Mouse (Mus musculus): Measurements from ENCODE around the gene Auts2. TPM values are rescaled to one million over a fixed set of nuclear protein-coding genes. Genes with fewer than 3 reads are reported as not detected.
A peak's percentile ranks its signal among the peaks of the same experiment; 100 is the strongest.

Auts2 gene
- polyA plus RNA-seq, 1 experiment from 2014 or later: 7.5 TPM

DNA sequence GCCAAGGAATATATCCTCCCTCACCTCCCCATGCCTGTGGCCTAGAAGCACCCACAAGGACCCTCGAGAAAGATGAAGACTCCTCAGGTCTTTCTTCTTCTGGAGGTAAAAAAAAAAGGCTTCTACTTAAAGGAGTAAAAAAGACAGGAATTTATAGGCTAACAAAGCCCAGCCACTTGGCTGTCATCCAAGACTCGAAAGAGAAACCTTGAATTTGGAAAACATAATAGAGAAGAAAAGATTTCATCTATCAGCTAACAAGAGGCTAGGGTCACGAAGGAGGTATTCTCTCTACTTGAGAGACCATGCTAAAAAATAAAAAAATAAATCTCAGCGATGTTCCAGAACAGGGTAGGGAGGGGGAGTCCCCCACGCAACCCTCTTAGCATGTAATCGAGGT is 793.9 kb downstream of the Auts2 start:
- no peak for TF ChIP-seq CTCF (IDR thresholded peaks at IDR 0.05; ENCODE audit: low read depth)
- Histone ChIP-seq H3K27ac (no peak overlapping the region), H3K4me1 (replicated peaks; ENCODE audit: insufficient read depth, low read length) (no peaks in the 10 kb centered on the region), H3K9ac (ENCODE audit: low read depth, low read length) (no peak overlapping the region), H3K4me2 (ENCODE audit: low read length) (no peak overlapping the region), H3K27me3 (ENCODE audit: insufficient read depth, low read length) (no peaks in the 10 kb centered on the region), H3K4me3 (replicated peaks; ENCODE audit: low read depth, low read length) (no peak overlapping the region), H3K9me3 (replicated peaks; ENCODE audit: low read length) (no peaks in the 10 kb centered on the region), H3K36me3 (ENCODE audit: insufficient read depth, low read length) (no peaks in the 10 kb centered on the region)
- no peak for ATAC-seq (replicated peaks; ENCODE audit: low FRiP score, low read depth)
- 30% methylated on average over 6 of the region's 6 CpGs for WGBS
- DNase-seq (ENCODE audit: low spot score): peak; percentile 40

DNA sequence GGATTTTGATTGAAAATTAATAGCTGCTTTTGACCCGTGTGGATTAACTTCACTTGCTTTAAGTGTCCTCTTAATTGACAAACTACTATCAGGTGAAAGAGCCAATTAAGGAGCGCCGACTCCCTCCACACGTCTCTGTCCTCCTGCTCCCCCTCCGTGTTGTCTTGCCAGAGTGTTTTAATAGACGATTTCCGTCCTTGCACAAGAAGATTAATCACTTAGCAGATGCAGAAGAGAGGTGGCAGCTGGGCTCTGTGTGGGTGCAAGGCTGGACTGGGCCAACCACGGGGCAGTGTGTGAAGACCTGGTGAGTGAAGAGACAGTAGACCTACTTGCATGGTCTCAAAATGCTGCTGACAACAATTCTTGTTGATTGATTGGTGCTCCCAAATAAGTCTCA is 800.1 kb downstream of the Auts2 start:
- no peaks in the 10 kb centered on the region for H3K27me3 ChIP-seq (ENCODE audit: insufficient read depth, low read length)
- ATAC-seq (replicated peaks; ENCODE audit: low FRiP score, low read depth): no peak
- no peak overlapping the region for H3K4me2 ChIP-seq (ENCODE audit: low read length)
- H3K9ac ChIP-seq (ENCODE audit: low read depth, low read length): no peak overlapping the region
- no peaks in the 10 kb centered on the region for H3K36me3 ChIP-seq (ENCODE audit: insufficient read depth, low read length)
- DNase-seq (ENCODE audit: low spot score): peak; percentile 40
- 30% methylated on average over 8 of the region's 8 CpGs for WGBS
- TF ChIP-seq CTCF (IDR thresholded peaks at IDR 0.05; ENCODE audit: low read depth): no peak
- no peaks in the 10 kb centered on the region for H3K9me3 ChIP-seq (replicated peaks; ENCODE audit: low read length)
- H3K27ac ChIP-seq: no peak overlapping the region
- H3K4me3 ChIP-seq (replicated peaks; ENCODE audit: low read depth, low read length): no peak overlapping the region
- no peaks in the 10 kb centered on the region for H3K4me1 ChIP-seq (replicated peaks; ENCODE audit: insufficient read depth, low read length)

DNA sequence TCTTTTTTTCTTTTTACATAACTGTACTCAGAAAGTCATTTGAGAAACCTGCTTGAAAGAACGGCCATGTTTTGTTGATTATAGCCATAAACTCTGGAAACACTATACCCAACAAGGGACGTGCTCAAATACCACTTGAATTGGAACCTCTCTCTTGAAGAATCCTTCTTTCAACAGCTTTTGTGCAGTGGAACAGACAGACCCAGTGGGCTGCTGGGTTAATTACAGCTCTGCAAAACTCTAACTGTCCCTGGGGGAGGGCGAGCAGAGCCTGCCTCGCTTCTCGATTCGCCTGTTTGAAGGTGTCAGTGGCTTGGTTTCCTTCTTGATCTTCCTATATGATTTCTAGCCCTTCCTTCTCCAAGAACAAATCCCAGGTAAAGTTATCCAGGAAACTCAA is 805.7 kb downstream of the Auts2 start:
- no peak overlapping the region for H3K4me3 ChIP-seq (replicated peaks; ENCODE audit: low read depth, low read length)
- H3K4me1 ChIP-seq (replicated peaks; ENCODE audit: insufficient read depth, low read length): 0 out of 2 replicates have a peak, but pooled peaks cover 3% of the 10 kb centered on the region
- peak; percentile 39 for DNase-seq (ENCODE audit: low spot score)
- no peak for TF ChIP-seq CTCF (IDR thresholded peaks at IDR 0.05; ENCODE audit: low read depth)
- WGBS: 47% methylated on average over 6 of the region's 6 CpGs
- no peak overlapping the region for H3K4me2 ChIP-seq (ENCODE audit: low read length)
- no peak overlapping the region for H3K27ac ChIP-seq
- no peaks in the 10 kb centered on the region for H3K36me3 ChIP-seq (ENCODE audit: insufficient read depth, low read length)
- no peak overlapping the region for H3K9ac ChIP-seq (ENCODE audit: low read depth, low read length)
- no peak for ATAC-seq (replicated peaks; ENCODE audit: low FRiP score, low read depth)
- no peaks in the 10 kb centered on the region for H3K27me3 ChIP-seq (ENCODE audit: insufficient read depth, low read length)
- no peaks in the 10 kb centered on the region for H3K9me3 ChIP-seq (replicated peaks; ENCODE audit: low read length)

DNA sequence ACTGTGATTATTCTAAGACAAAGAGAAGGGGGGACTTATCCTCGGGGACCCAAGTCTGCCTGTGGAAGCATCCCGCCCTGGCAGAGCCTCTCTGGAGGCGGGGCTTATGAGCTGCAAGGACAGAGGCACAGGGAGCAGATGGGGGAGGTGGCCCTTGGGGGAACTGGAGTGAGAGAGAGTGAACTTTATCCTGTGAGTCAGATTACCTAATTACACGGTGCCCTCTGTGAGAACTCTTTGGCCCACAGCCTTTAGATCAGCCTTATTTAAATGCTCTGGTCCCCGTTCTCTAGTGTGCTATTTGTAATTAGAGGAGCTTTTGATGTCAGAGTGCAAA is 809.9 kb downstream of the Auts2 start:
- H3K27ac ChIP-seq: no peak overlapping the region
- no peaks in the 10 kb centered on the region for H3K27me3 ChIP-seq (ENCODE audit: insufficient read depth, low read length)
- ATAC-seq (replicated peaks; ENCODE audit: low FRiP score, low read depth) (peak; percentile 92), DNase-seq (ENCODE audit: low spot score) (peak; percentile 89)
- H3K9ac ChIP-seq (ENCODE audit: low read depth, low read length): no peak overlapping the region
- no peaks in the 10 kb centered on the region for H3K9me3 ChIP-seq (replicated peaks; ENCODE audit: low read length)
- 0 out of 2 replicates have a peak, but pooled peaks cover 3% of the 10 kb centered on the region for H3K4me1 ChIP-seq (replicated peaks; ENCODE audit: insufficient read depth, low read length)
- no peak overlapping the region for H3K4me2 ChIP-seq (ENCODE audit: low read length)
- no peak overlapping the region for H3K4me3 ChIP-seq (replicated peaks; ENCODE audit: low read depth, low read length)
- H3K36me3 ChIP-seq (ENCODE audit: insufficient read depth, low read length): no peaks in the 10 kb centered on the region
- WGBS: 9% methylated on average over 5 of the region's 5 CpGs
- no peak for TF ChIP-seq CTCF (IDR thresholded peaks at IDR 0.05; ENCODE audit: low read depth)

DNA sequence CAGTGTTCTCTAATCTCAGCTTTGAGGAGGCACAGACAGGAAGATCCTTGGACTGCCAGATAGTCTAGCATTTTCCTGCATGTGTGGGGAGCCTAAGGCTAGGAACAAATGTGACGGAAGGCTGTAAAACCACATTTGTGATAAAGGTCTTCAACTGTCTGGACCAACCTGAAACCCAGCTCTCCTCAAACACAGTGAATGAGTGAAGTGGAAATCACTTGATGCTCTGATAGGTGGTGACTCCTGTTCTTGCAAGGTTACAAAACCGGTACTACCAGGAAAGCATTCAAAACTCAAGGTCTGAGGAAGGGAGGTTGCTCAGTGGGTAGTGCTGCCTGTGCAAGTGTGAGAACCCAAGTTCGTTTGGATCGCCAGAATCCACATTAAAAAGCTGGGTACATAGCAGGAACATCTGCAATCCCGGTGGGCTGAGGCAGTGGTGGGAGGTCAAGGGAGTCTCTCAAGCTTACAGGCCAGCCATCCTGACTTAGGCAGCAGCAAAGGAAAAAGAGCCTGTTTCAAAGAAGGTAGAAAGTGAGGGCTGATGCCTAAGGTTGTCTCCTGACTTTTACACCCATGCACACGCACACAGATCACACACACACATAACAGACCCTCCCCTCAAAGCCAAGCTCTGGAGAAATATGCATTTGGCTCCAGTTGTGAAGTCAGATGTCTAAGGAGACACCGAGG is 810.4 kb downstream of the Auts2 start:
- Histone ChIP-seq H3K27me3 (ENCODE audit: insufficient read depth, low read length) (no peaks in the 10 kb centered on the region), H3K36me3 (ENCODE audit: insufficient read depth, low read length) (no peaks in the 10 kb centered on the region), H3K4me1 (replicated peaks; ENCODE audit: insufficient read depth, low read length) (0 out of 2 replicates have a peak, but pooled peaks cover 2% of the 10 kb centered on the region), H3K9me3 (replicated peaks; ENCODE audit: low read length) (no peaks in the 10 kb centered on the region), H3K4me3 (replicated peaks; ENCODE audit: low read depth, low read length) (no peak overlapping the region), H3K9ac (ENCODE audit: low read depth, low read length) (no peak overlapping the region), H3K4me2 (ENCODE audit: low read length) (no peak overlapping the region), H3K27ac (no peak overlapping the region)
- TF ChIP-seq CTCF (IDR thresholded peaks at IDR 0.05; ENCODE audit: low read depth): no peak
- ATAC-seq (replicated peaks; ENCODE audit: low FRiP score, low read depth): no peak
- 42% methylated on average over 7 of the region's 7 CpGs for WGBS
- no peak for DNase-seq (ENCODE audit: low spot score)

DNA sequence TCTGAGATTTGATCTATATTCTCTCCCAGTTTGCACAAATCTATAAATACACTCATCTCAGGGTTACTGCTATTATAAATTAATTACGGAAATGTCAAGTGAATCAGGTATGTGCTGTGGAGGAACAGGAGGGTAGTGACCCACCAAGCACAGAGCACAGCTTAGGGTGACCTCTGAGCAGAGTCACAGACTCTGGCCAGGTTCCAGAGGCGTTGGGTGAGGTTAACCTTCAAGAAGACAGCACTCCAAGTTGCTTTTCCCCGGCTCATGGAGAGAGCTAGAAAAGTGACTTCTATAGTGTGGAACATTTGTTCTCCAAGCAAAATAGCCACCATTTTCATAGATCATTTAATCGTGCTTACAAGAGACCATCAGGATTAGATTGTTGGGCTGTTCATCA is 813.7 kb downstream of the Auts2 start:
- H3K4me2 ChIP-seq (ENCODE audit: low read length): no peak overlapping the region
- no peak for TF ChIP-seq CTCF (IDR thresholded peaks at IDR 0.05; ENCODE audit: low read depth)
- DNase-seq (ENCODE audit: low spot score) (no peak), ATAC-seq (replicated peaks; ENCODE audit: low FRiP score, low read depth) (no peak)
- H3K27me3 ChIP-seq (ENCODE audit: insufficient read depth, low read length): no peaks in the 10 kb centered on the region
- H3K4me3 ChIP-seq (replicated peaks; ENCODE audit: low read depth, low read length): no peak overlapping the region
- H3K4me1 ChIP-seq (replicated peaks; ENCODE audit: insufficient read depth, low read length): no peaks in the 10 kb centered on the region
- H3K27ac ChIP-seq: no peak overlapping the region
- H3K9ac ChIP-seq (ENCODE audit: low read depth, low read length): no peak overlapping the region
- no peaks in the 10 kb centered on the region for H3K36me3 ChIP-seq (ENCODE audit: insufficient read depth, low read length)
- no peaks in the 10 kb centered on the region for H3K9me3 ChIP-seq (replicated peaks; ENCODE audit: low read length)
- 54% methylated on average over 4 of the region's 4 CpGs for WGBS

DNA sequence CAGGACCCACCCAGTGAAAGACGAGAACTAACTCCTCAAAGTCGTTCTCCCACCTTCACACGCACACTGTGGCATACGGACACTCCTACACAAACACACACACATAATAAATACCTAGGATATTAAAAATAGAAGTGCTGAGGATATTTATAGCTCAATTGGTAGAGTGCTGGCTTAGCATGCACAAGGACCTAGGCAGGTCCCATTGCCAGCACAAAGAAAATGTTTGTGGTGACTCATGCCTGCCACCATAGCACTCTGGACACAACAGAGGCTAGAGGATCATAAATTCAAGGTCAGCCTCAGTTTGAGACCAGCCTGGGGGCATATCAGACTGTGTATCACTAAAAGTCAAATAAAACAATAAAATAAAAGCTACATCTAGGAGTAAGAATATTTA is 815.2 kb downstream of the Auts2 start:
- no peaks in the 10 kb centered on the region for H3K9me3 ChIP-seq (replicated peaks; ENCODE audit: low read length)
- DNase-seq (ENCODE audit: low spot score): no peak
- no peak for TF ChIP-seq CTCF (IDR thresholded peaks at IDR 0.05; ENCODE audit: low read depth)
- WGBS: 67% methylated on average over 4 of the region's 4 CpGs
- ATAC-seq (replicated peaks; ENCODE audit: low FRiP score, low read depth): no peak
- H3K4me2 ChIP-seq (ENCODE audit: low read length): no peak overlapping the region
- H3K27ac ChIP-seq: no peak overlapping the region
- H3K36me3 ChIP-seq (ENCODE audit: insufficient read depth, low read length): no peaks in the 10 kb centered on the region
- H3K4me1 ChIP-seq (replicated peaks; ENCODE audit: insufficient read depth, low read length): 0 out of 2 replicates have a peak, but pooled peaks cover under 1% of the 10 kb centered on the region
- H3K9ac ChIP-seq (ENCODE audit: low read depth, low read length): no peak overlapping the region
- H3K27me3 ChIP-seq (ENCODE audit: insufficient read depth, low read length): no peaks in the 10 kb centered on the region
- H3K4me3 ChIP-seq (replicated peaks; ENCODE audit: low read depth, low read length): no peak overlapping the region

Data from kidney, postnatal 0 days (tissue).